Mouse (Mus musculus) stomach, postnatal 0 days (tissue): ENCODE data around the gene Dzip1l.

Experiments used
- CTCF ChIP-seq: IDR thresholded peaks from 2 replicates; pipeline ENCODE4 v1.5.1; 2016; ENCODE audit warnings: antibody characterized with exemption, low read depth, mild to moderate bottlenecking, moderate library complexity
- EP300 ChIP-seq: optimal IDR thresholded peaks from 2 replicates; pipeline ENCODE3; 2016; ENCODE audit warnings: antibody characterized with exemption

GRCm38 (mm10) chr9:99645416-99645815, 16.1 kb downstream of the Dzip1l start:
- TF ChIP-seq EP300: no peak
- no peak for TF ChIP-seq CTCF
